Mouse (Mus musculus): Measurements from ENCODE around the gene Opn1mw. TPM values are rescaled to one million over a fixed set of nuclear protein-coding genes. Genes with fewer than 3 reads are reported as not detected.

The Opn1mw gene
- polyA plus RNA-seq (2017; shearing (Covaris generic)): not detected

GRCm38 (mm10) chrX:74127164-74127563 lies at the start of gene Opn1mw:
Gene Opn1mw (plus strand): TSS chrX:74127464.

DNA sequence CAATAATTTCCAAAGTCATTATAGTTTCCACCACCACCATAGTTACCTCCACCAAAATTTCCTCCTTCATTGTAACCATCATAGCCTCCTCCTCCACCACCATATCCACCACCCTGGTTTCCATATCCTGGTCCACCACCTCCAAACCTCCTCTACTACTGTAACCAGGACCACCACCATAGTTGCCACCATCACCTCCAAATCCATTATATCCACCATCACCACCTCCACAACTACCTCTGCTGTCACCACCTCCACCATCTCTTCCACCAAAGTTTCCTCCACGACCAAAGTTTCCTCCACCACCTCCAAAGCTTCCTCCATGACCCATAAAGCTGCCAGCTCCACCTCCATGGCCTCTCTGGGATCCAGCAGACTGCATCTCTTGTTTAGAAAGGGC lies 8.0 kb downstream of the Opn1mw start, which contains the start of gene Mecp2:
Gene Mecp2, minus strand, starts transcription at position 101 of the 400 bp plus-strand sequence.

DNA sequence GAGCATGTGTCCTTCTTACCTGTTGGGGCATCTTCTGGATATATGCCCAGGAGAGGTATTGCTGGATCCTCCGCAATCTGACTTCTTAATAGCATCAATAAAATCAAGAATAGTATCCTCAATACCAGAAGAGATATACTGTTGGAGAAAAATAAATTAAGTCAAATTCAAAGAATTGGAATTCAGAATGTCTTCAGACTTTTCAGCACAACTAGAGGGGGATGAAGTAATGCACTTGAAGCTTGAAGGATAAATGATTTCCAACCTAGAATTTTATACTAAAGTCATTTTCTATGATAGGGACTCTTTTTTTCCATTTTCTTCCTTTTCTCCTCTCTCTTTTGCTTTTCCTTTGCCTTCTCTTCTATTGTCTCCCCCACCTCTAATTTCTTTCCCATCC lies 40.5 kb downstream of the Opn1mw start, which contains the start of gene Tex28:
Gene Tex28, minus strand, starts transcription at position 101 of the 400 bp plus-strand sequence.

GRCm38 (mm10) chrX:74176959-74177358 lies 49.7 kb downstream of the Opn1mw start, which contains the start of gene Tktl1:
Gene Tktl1 (plus strand): TSS chrX:74177259.

Other genes starting within 250 kb of the Opn1mw start
- 6.1 TPM for gene Avpr2, start 235.4 kb upstream of the Opn1mw start, polyA plus RNA-seq (2017; shearing (Covaris generic))
- gene L1cam, start 231.4 kb upstream of the Opn1mw start, polyA plus RNA-seq (2017; shearing (Covaris generic)): 7.8 TPM
- gene Arhgap4, start 205.6 kb upstream of the Opn1mw start, polyA plus RNA-seq (2017; shearing (Covaris generic)): 349 TPM
- 231 TPM for gene Naa10, start 205.5 kb upstream of the Opn1mw start, polyA plus RNA-seq (2017; shearing (Covaris generic))
- gene Renbp, start 196.6 kb upstream of the Opn1mw start, polyA plus RNA-seq (2017; shearing (Covaris generic)): 7.8 TPM
- gene Hcfc1, start 161.1 kb upstream of the Opn1mw start, polyA plus RNA-seq (2017; shearing (Covaris generic)): 65.7 TPM
- gene Irak1, start 103.5 kb upstream of the Opn1mw start, polyA plus RNA-seq (2017; shearing (Covaris generic)): 28.9 TPM
- gene Mecp2, start 7.9 kb downstream of the Opn1mw start, polyA plus RNA-seq (2017; shearing (Covaris generic)): 39.4 TPM
- not detected for gene Tex28, start 40.4 kb downstream of the Opn1mw start, polyA plus RNA-seq (2017; shearing (Covaris generic))
- 1.7 TPM for gene Tktl1, start 49.8 kb downstream of the Opn1mw start, polyA plus RNA-seq (2017; shearing (Covaris generic))
- gene Flna, start 122.4 kb downstream of the Opn1mw start, polyA plus RNA-seq (2017; shearing (Covaris generic)): 396 TPM
- 67.6 TPM for gene Emd, start 127.2 kb downstream of the Opn1mw start, polyA plus RNA-seq (2017; shearing (Covaris generic))
- gene Rpl10, start 143.3 kb downstream of the Opn1mw start, polyA plus RNA-seq (2017; shearing (Covaris generic)): 80.4 TPM
- gene Taz, start 154.4 kb downstream of the Opn1mw start, polyA plus RNA-seq (2017; shearing (Covaris generic)): 138 TPM
- gene Dnase1l1, start 154.9 kb downstream of the Opn1mw start, polyA plus RNA-seq (2017; shearing (Covaris generic)): 26.5 TPM
- gene Atp6ap1, start 169.6 kb downstream of the Opn1mw start, polyA plus RNA-seq (2017; shearing (Covaris generic)): 177 TPM
- 297 TPM for gene Gdi1, start 177.5 kb downstream of the Opn1mw start, polyA plus RNA-seq (2017; shearing (Covaris generic))
- gene Fam50a, start 185.6 kb downstream of the Opn1mw start, polyA plus RNA-seq (2017; shearing (Covaris generic)): 47.3 TPM
- 6.3 TPM for gene Plxna3, start 201.6 kb downstream of the Opn1mw start, polyA plus RNA-seq (2017; shearing (Covaris generic))
- 53.3 TPM for gene Lage3, start 226.2 kb downstream of the Opn1mw start, polyA plus RNA-seq (2017; shearing (Covaris generic))
- 68.2 TPM for gene Ubl4a, start 245.8 kb downstream of the Opn1mw start, polyA plus RNA-seq (2017; shearing (Covaris generic))
- 43.9 TPM for gene Slc10a3, start 245.9 kb downstream of the Opn1mw start, polyA plus RNA-seq (2017; shearing (Covaris generic))